Mouse (Mus musculus): ENCODE measurements around the gene Akap6. TPM values are rescaled to one million over a fixed set of nuclear protein-coding genes. Genes with fewer than 3 reads are reported as not detected.

Akap6 gene
- polyA plus RNA-seq, 1 experiment from 2014 or later: 2.3 TPM

- H3K4me1 ChIP-seq: no peaks in the 10 kb centered on the region
- no peaks in the 10 kb centered on the region for H3K9me3 ChIP-seq
- no peak overlapping the region for H3K27ac ChIP-seq
- no peaks in the 10 kb centered on the region for H3K27me3 ChIP-seq (ENCODE audit: insufficient read depth, poor library complexity, severe bottlenecking)
- no peak for DNase-seq (ENCODE audit: low spot score)
- H3K36me3 ChIP-seq: no peaks in the 10 kb centered on the region
- WGBS: 57% methylated on average over 3 of the region's 3 CpGs
- H3K4me3 ChIP-seq: no peak overlapping the region
These were observed 313.2 kb downstream of the Akap6 start for GRCm38 (mm10) chr12:53012336-53012735.

- Histone ChIP-seq H3K4me1 (no peaks in the 10 kb centered on the region), H3K27me3 (ENCODE audit: insufficient read depth, poor library complexity, severe bottlenecking) (no peaks in the 10 kb centered on the region), H3K4me3 (no peak overlapping the region), H3K36me3 (no peaks in the 10 kb centered on the region), H3K9me3 (no peaks in the 10 kb centered on the region), H3K27ac (no peak overlapping the region)
- DNase-seq (ENCODE audit: low spot score): no peak
- WGBS: 83% methylated on average over 6 of the region's 6 CpGs
These were observed 315.4 kb downstream of the Akap6 start for GRCm38 (mm10) chr12:53014539-53014938.

DNA sequence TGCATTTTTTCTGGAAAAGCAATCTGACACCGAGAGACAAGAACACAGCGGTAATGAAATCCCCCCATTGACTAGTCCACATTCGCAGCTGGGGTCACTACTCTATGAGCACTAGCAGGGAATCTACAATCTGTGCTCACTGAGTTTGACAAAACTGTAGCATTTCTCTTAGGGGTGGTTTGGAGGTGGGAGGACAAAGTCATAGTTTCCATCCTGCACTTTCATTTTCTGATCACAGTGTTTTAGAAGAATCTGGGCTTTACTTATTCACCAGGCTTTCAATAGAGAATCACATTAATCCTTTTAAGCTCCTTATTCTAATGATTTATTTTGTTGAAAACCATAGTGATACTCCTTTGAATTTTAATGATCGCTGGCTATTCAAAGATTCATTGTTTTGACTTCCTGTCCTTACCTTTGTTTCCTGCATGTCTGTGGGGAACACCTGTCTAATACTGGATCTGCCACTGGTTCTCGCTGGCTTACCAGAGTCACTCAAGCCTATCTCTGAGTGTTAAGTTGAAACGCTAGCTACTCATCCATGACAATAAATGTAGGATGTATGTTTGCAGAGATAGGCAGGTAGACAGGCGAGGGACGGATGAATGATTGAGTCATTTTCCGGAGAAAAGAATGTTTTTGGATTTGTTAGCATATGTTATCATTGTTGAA, 325.5 kb downstream of the Akap6 start:
- Histone ChIP-seq H3K9me3 (no peaks in the 10 kb centered on the region), H3K36me3 (no peaks in the 10 kb centered on the region), H3K4me3 (no peak overlapping the region), H3K27ac (no peak overlapping the region), H3K27me3 (ENCODE audit: insufficient read depth, poor library complexity, severe bottlenecking) (no peaks in the 10 kb centered on the region), H3K4me1 (no peaks in the 10 kb centered on the region)
- WGBS: 81% methylated on average over 9 of the region's 9 CpGs
- DNase-seq (ENCODE audit: low spot score): no peak

GRCm38 (mm10) chr12:53027308-53027707, 328.1 kb downstream of the Akap6 start:
- DNase-seq (ENCODE audit: low spot score): no peak
- Histone ChIP-seq H3K27ac (no peak overlapping the region), H3K9me3 (no peaks in the 10 kb centered on the region), H3K27me3 (ENCODE audit: insufficient read depth, poor library complexity, severe bottlenecking) (no peaks in the 10 kb centered on the region), H3K36me3 (no peaks in the 10 kb centered on the region), H3K4me3 (no peak overlapping the region), H3K4me1 (no peaks in the 10 kb centered on the region)
- 75% methylated on average over 4 of the region's 4 CpGs for WGBS

GRCm38 (mm10) chr12:53028926-53029325, 329.7 kb downstream of the Akap6 start:
- no peaks in the 10 kb centered on the region for H3K9me3 ChIP-seq
- peaks cover 12% of the 10 kb centered on the region for H3K4me1 ChIP-seq
- DNase-seq (ENCODE audit: low spot score): no peak
- WGBS: 63% methylated on average over 5 of the region's 5 CpGs
- no peak overlapping the region for H3K4me3 ChIP-seq
- no peaks in the 10 kb centered on the region for H3K27me3 ChIP-seq (ENCODE audit: insufficient read depth, poor library complexity, severe bottlenecking)
- no peaks in the 10 kb centered on the region for H3K36me3 ChIP-seq
- H3K27ac ChIP-seq: no peak overlapping the region

DNA sequence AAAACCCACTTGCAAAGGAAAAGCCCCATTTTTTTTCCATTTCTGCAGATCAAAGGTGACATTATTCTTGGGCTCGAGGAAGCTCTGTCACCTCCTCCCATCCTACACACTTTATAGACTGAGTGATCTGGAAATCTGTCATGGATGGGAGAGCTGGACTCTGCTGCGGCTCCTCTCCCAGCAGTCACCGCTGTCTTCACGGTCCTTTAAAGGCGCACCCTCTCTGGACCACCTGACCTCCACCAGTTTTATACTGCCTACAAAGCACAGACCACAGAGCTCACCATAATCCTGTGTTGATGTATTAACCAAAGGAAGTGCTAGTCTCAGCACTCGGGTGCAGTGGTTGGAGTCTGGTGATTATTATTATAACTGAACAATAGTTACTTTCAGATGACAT, 330.7 kb downstream of the Akap6 start:
- WGBS: 84% methylated on average over 6 of the region's 6 CpGs

GRCm38 (mm10) chr12:53032762-53033161, 333.6 kb downstream of the Akap6 start:
- Histone ChIP-seq H3K9me3 (no peaks in the 10 kb centered on the region), H3K4me3 (no peak overlapping the region), H3K4me1 (peaks cover 12% of the 10 kb centered on the region), H3K27ac (peak overlapping the region; percentile 70), H3K36me3 (no peaks in the 10 kb centered on the region), H3K27me3 (ENCODE audit: insufficient read depth, poor library complexity, severe bottlenecking) (no peaks in the 10 kb centered on the region)
- peak; percentile 81 for DNase-seq (ENCODE audit: low spot score)
- WGBS: 4% methylated on average over 7 of the region's 7 CpGs

More for the DNA sequence above, 330.7 kb downstream of the Akap6 start:
- no peak overlapping the region for H3K4me3 ChIP-seq
- no peak for DNase-seq (ENCODE audit: low spot score)
- H3K27ac ChIP-seq: no peak overlapping the region
- H3K27me3 ChIP-seq (ENCODE audit: insufficient read depth, poor library complexity, severe bottlenecking): no peaks in the 10 kb centered on the region
- H3K36me3 ChIP-seq: no peaks in the 10 kb centered on the region
- H3K4me1 ChIP-seq: peaks cover 12% of the 10 kb centered on the region
- no peaks in the 10 kb centered on the region for H3K9me3 ChIP-seq

GRCm38 (mm10) chr12:53033404-53033913, 334.3 kb downstream of the Akap6 start:
- Histone ChIP-seq H3K36me3 (no peaks in the 10 kb centered on the region), H3K4me1 (peaks cover 12% of the 10 kb centered on the region), H3K4me3 (no peak overlapping the region), H3K27me3 (ENCODE audit: insufficient read depth, poor library complexity, severe bottlenecking) (no peaks in the 10 kb centered on the region), H3K9me3 (no peaks in the 10 kb centered on the region), H3K27ac (peak overlapping the region; percentile 62; the same call in 1 of the 2 replicates)
- DNase-seq (ENCODE audit: low spot score): no peak
- 52% methylated on average over 14 of the region's 14 CpGs for WGBS

DNA sequence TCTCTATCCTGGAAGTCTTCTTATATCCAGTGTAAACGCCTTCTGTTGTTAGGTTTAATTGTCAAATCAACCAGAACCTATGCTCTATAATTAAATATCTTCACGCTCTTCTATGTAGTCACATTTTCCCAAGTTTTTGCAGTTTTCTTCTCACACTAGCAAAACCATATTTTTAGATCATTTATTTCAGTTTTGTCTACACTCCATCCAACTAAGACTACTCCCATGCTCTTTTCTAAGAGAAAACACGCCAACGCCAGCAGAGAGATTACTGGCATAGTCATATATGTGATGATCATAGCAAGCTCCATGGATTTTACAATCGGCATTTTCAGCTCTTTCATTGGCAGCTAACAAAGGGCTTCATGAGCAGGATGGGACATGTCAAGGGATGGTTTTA, 341.5 kb downstream of the Akap6 start:
- Histone ChIP-seq H3K4me1 (no peaks in the 10 kb centered on the region), H3K36me3 (no peaks in the 10 kb centered on the region), H3K9me3 (no peaks in the 10 kb centered on the region), H3K27ac (no peak overlapping the region), H3K27me3 (ENCODE audit: insufficient read depth, poor library complexity, severe bottlenecking) (no peaks in the 10 kb centered on the region), H3K4me3 (no peak overlapping the region)
- no peak for DNase-seq (ENCODE audit: low spot score)
- WGBS: 90% methylated on average over 5 of the region's 5 CpGs

- H3K27me3 ChIP-seq (ENCODE audit: insufficient read depth, poor library complexity, severe bottlenecking): no peaks in the 10 kb centered on the region
- 34% methylated on average over 5 of the region's 5 CpGs for WGBS
- H3K36me3 ChIP-seq: no peaks in the 10 kb centered on the region
- DNase-seq (ENCODE audit: low spot score): no peak
- H3K4me3 ChIP-seq: no peak overlapping the region
- H3K4me1 ChIP-seq: no peaks in the 10 kb centered on the region
- no peak overlapping the region for H3K27ac ChIP-seq
- H3K9me3 ChIP-seq: no peaks in the 10 kb centered on the region
These were observed 343.6 kb downstream of the Akap6 start for GRCm38 (mm10) chr12:53042739-53043138.

DNA sequence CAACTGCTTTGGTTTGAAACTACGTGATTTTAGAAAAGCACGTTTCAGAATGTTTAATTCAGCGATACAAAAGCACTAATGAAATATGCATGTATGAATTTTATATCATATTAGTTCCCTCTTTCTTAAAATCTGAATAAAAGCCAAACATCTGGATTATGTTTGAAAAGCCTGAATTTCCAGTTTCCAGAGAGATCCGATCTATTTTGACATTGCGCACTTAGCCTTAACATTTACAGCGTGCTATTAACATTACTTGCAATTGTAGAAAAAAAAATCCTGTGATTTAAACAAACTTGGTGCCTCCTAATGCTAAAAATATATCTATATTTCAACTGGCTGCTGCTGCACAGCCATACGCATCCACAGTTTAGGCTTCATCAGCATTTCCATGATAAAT, 358.4 kb downstream of the Akap6 start:
- Histone ChIP-seq H3K9me3 (no peaks in the 10 kb centered on the region), H3K4me3 (no peak overlapping the region), H3K27ac (no peak overlapping the region), H3K27me3 (ENCODE audit: insufficient read depth, poor library complexity, severe bottlenecking) (no peaks in the 10 kb centered on the region), H3K4me1 (no peaks in the 10 kb centered on the region), H3K36me3 (no peaks in the 10 kb centered on the region)
- 92% methylated on average over 7 of the region's 7 CpGs for WGBS
- no peak for DNase-seq (ENCODE audit: low spot score)

DNA sequence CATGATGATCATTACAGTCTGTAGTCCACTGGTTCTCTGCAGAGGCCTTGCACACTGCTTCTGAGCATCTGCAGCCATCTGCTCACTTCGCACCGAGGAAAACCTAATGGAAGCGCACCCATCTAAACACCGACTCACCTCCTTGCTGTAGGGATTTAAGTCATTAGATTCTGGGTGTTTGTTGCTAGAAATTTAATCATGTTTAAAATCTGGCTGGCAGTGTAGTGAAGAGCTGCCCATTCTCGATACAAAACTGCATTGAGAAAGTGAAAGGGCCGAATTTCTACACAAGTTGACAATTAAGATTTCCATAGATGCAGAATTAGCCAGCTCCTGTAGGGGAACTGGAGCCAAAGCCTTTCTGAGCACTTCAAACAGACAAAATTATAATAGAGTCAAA, 361.7 kb downstream of the Akap6 start:
- WGBS: 88% methylated on average over 6 of the region's 6 CpGs
- no peak for DNase-seq (ENCODE audit: low spot score)

DNA sequence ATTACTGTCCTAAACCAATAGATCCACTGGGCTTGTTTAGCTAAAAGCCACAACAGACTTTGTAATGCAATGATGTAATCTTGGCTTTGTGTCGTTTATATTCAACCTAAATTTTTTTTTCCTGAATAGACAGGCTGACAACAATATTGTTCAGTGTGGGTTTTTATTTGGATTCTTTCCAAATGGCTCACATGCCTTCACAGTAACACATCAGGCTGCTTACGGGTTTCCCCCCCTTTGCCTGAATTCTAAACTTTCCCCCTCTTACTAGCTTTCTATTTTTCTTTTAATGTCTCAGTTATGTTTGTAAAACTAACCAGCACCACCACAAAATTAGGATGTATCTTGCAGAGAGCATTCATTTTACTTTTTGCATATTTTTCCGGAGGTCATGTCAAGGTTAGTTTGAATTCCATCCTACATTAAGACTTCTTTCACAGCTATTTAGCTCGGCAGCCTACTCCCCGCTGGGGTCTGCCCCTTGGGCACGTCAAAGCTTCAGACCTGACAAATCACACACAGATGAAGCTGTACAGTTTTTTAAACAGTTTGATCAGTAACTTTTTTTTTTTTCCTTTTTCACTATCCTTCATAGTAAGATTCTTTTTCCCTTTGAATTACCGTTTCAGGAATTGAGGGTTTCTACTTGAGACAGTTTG, 362.4 kb downstream of the Akap6 start:
- H3K27me3 ChIP-seq (ENCODE audit: insufficient read depth, poor library complexity, severe bottlenecking): no peaks in the 10 kb centered on the region
- DNase-seq (ENCODE audit: low spot score): no peak
- no peak overlapping the region for H3K27ac ChIP-seq
- H3K36me3 ChIP-seq: no peaks in the 10 kb centered on the region
- H3K9me3 ChIP-seq: no peaks in the 10 kb centered on the region
- H3K4me3 ChIP-seq: no peak overlapping the region
- H3K4me1 ChIP-seq: no peaks in the 10 kb centered on the region
- 43% methylated on average over 7 of the region's 7 CpGs for WGBS

More for the DNA sequence above, 361.7 kb downstream of the Akap6 start:
- Histone ChIP-seq H3K36me3 (no peaks in the 10 kb centered on the region), H3K27me3 (ENCODE audit: insufficient read depth, poor library complexity, severe bottlenecking) (no peaks in the 10 kb centered on the region), H3K4me3 (no peak overlapping the region), H3K27ac (no peak overlapping the region), H3K9me3 (no peaks in the 10 kb centered on the region), H3K4me1 (no peaks in the 10 kb centered on the region)

Measured in heart, embryonic 10.5 days (tissue).